8 mouse cellular contexts compared by ENCODE assay signal in genomic region chr6:86830738-86831500, GRCm38 (mm10). TPM values are rescaled to one million over a fixed set of nuclear protein-coding genes. Genes with fewer than 3 reads are reported as not detected.
DNase-seq lines count a peak whose midpoint lies in the region; ATAC-seq and TF ChIP-seq lines count a peak whose summit lies in the region.
"Had no signal": no experiment of that assay in that cellular context is flagged by ENCODE, and none has a peak within 500 bp of the region (broad histone marks: within the 10 kb centered on the region; RNA-seq: fewer than 3 reads in every experiment).

No protein-coding gene starts in this region.

- peak; percentile 78 for ATAC-seq in lung, postnatal 0 days
- no peak for ATAC-seq in forebrain, postnatal 0 days
- ATAC-seq in hindbrain, embryonic 16.5 days: no peak

- intact Hi-C loops in gastrocnemius, postnatal 14 days (cut with DNase I; ENCODE audit: low total_unique reads): no loop called here

- H3K9ac ChIP-seq in lung, postnatal 0 days (replicated peaks; ENCODE audit: low read depth): no peak overlapping the region
- H3K9ac ChIP-seq in forebrain, postnatal 0 days: no peak overlapping the region
- no peak overlapping the region for H3K9ac ChIP-seq in hindbrain, embryonic 16.5 days (ENCODE audit: low read depth, low read length)
- H3K9ac ChIP-seq: embryonic facial prominence, embryonic 13.5 days had no signal

- no peaks in the 10 kb centered on the region for H3K36me3 ChIP-seq in lung, postnatal 0 days (ENCODE audit: insufficient read depth, low read length)
- no peaks in the 10 kb centered on the region for H3K36me3 ChIP-seq in forebrain, postnatal 0 days (ENCODE audit: insufficient read depth)
- H3K36me3 ChIP-seq in hindbrain, embryonic 16.5 days (ENCODE audit: control insufficient read depth, insufficient read depth, low read length): no peaks in the 10 kb centered on the region
- H3K36me3 ChIP-seq: embryonic facial prominence, embryonic 13.5 days had no signal

- DNase-seq in adipocyte (ENCODE audit: low spot score): peak; percentile 74
- peak; percentile 31 for DNase-seq in gastrocnemius, postnatal 14 days
- DNase-seq in heart, postnatal 4 days: peak; percentile 62
- peak; percentile 80 for DNase-seq in lung, postnatal 0 days (ENCODE audit: low spot score)
- no peak for DNase-seq in thymus, postnatal 0 days (ENCODE audit: low spot score)
- no peak for DNase-seq in forebrain, postnatal 0 days

- WGBS in lung, postnatal 0 days: 37% methylated on average over 10 of the region's 10 CpGs
- 68% methylated on average over 10 of the region's 10 CpGs for WGBS in forebrain, postnatal 0 days
- 77% methylated on average over 10 of the region's 10 CpGs for WGBS in hindbrain, embryonic 16.5 days

- H3K4me1 ChIP-seq in lung, postnatal 0 days (ENCODE audit: insufficient read depth, low read depth, low read length): no peaks in the 10 kb centered on the region
- no peaks in the 10 kb centered on the region for H3K4me1 ChIP-seq in forebrain, postnatal 0 days (ENCODE audit: insufficient read depth)
- no peaks in the 10 kb centered on the region for H3K4me1 ChIP-seq in hindbrain, embryonic 16.5 days (ENCODE audit: control insufficient read depth, insufficient read depth, low read depth, low read length)

- peak; percentile 82 for TF ChIP-seq EP300 in lung, postnatal 0 days (IDR thresholded peaks at IDR 0.05)

- peak overlapping the region; percentile 22 for H3K4me2 ChIP-seq in lung, postnatal 0 days (replicated peaks; ENCODE audit: low read depth, low read length)
- no peak overlapping the region for H3K4me2 ChIP-seq in forebrain, postnatal 0 days (ENCODE audit: low read depth)
- no peak overlapping the region for H3K4me2 ChIP-seq in hindbrain, embryonic 16.5 days (ENCODE audit: low read length)
- H3K4me2 ChIP-seq: embryonic facial prominence, embryonic 13.5 days had no signal

- H3K9me3 ChIP-seq in lung, postnatal 0 days (ENCODE audit: low read length): no peaks in the 10 kb centered on the region
- H3K9me3 ChIP-seq in forebrain, postnatal 0 days (ENCODE audit: low read length): no peaks in the 10 kb centered on the region
- no peaks in the 10 kb centered on the region for H3K9me3 ChIP-seq in hindbrain, embryonic 16.5 days (ENCODE audit: control insufficient read depth, low read length)
- H3K9me3 ChIP-seq: embryonic facial prominence, embryonic 13.5 days had no signal

- H3K4me3 ChIP-seq in lung, postnatal 0 days (ENCODE audit: low read depth, low read length): no peak overlapping the region
- no peak overlapping the region for H3K4me3 ChIP-seq in forebrain, postnatal 0 days (ENCODE audit: low read depth, low read length)
- no peak overlapping the region for H3K4me3 ChIP-seq in hindbrain, embryonic 16.5 days (ENCODE audit: low read length)
- H3K4me3 ChIP-seq: embryonic facial prominence, embryonic 13.5 days had no signal

- no peak for TF ChIP-seq CTCF in lung, postnatal 0 days (IDR thresholded peaks at IDR 0.05)
- TF ChIP-seq CTCF in forebrain, postnatal 0 days (IDR thresholded peaks at IDR 0.05; ENCODE audit: low read depth): no peak

- H3K27me3 ChIP-seq in lung, postnatal 0 days (replicated peaks; ENCODE audit: insufficient read depth, low read length): no peaks in the 10 kb centered on the region
- H3K27me3 ChIP-seq in forebrain, postnatal 0 days (ENCODE audit: insufficient read depth, low read length): no peaks in the 10 kb centered on the region
- no peaks in the 10 kb centered on the region for H3K27me3 ChIP-seq in hindbrain, embryonic 16.5 days (replicated peaks; ENCODE audit: control insufficient read depth, insufficient read depth, low read length)
- H3K27me3 ChIP-seq: embryonic facial prominence, embryonic 13.5 days had no signal

- peak overlapping the region; percentile 86 for H3K27ac ChIP-seq in lung, postnatal 0 days (ENCODE audit: low read length)
- H3K27ac ChIP-seq in forebrain, postnatal 0 days (ENCODE audit: low read depth, low read length): no peak overlapping the region
- H3K27ac ChIP-seq in hindbrain, embryonic 16.5 days (ENCODE audit: low read depth, low read length): no peak overlapping the region
- H3K27ac ChIP-seq: embryonic facial prominence, embryonic 13.5 days had no signal

RNA-seq across cellular contexts. Expression of gene Aak1, which starts 18.4 kb away (rescaled TPM):
- total RNA-seq in gastrocnemius, postnatal 14 days (2021): 10 to 100 TPM; 27.8 to 30.8 TPM
- total RNA-seq in heart, postnatal 4 days (2021): 100 to 1,000 TPM in 1 of 2 experiments, 10 to 100 TPM in 1; 99.0 to 109 TPM
- 5.5 and 6.3 TPM in 2 replicates for polyA plus RNA-seq in lung, postnatal 0 days (2015; fragmentation: Nextera tagmentation; extraction: Ambion mirVana)
- polyA plus RNA-seq in thymus, postnatal 0 days (2015; fragmentation: Nextera tagmentation; extraction: Ambion mirVana): 13.6 and 19.0 TPM in 2 replicates
- 45.5 and 57.6 TPM in 2 replicates for total RNA-seq in forebrain, postnatal 0 days (2014; rRNA removed)
- 21.4 and 31.0 TPM in 2 replicates for polyA plus RNA-seq in forebrain, postnatal 0 days (2015; fragmentation: Nextera tagmentation; extraction: Ambion mirVana)
- polyA plus RNA-seq in hindbrain, embryonic 16.5 days (2015; fragmentation: Nextera tagmentation; extraction: Ambion mirVana): 39.1 and 40.2 TPM in 2 replicates

RNA-seq across cellular contexts. Expression of gene Anxa4, which starts 37.5 kb away (rescaled TPM):
- 10 to 100 TPM; 20.4 to 23.1 TPM for total RNA-seq in gastrocnemius, postnatal 14 days (2021)
- 10 to 100 TPM; 36.4 to 36.5 TPM for total RNA-seq in heart, postnatal 4 days (2021)
- polyA plus RNA-seq in lung, postnatal 0 days (2015; fragmentation: Nextera tagmentation; extraction: Ambion mirVana): 167 and 208 TPM in 2 replicates
- polyA plus RNA-seq in thymus, postnatal 0 days (2015; fragmentation: Nextera tagmentation; extraction: Ambion mirVana): 33.6 and 34.0 TPM in 2 replicates
- 3.8 and 4.0 TPM in 2 replicates for total RNA-seq in forebrain, postnatal 0 days (2014; rRNA removed)
- polyA plus RNA-seq in forebrain, postnatal 0 days (2015; fragmentation: Nextera tagmentation; extraction: Ambion mirVana): 5.3 and 5.8 TPM in 2 replicates
- polyA plus RNA-seq in hindbrain, embryonic 16.5 days (2015; fragmentation: Nextera tagmentation; extraction: Ambion mirVana): 6.3 and 7.4 TPM in 2 replicates

Comparison
In these comparisons a context has a peak if more than half of its experiments do, and no peak if none do; other contexts are left out.
1. DNase-seq: peak in adipocyte (single experiment), gastrocnemius, postnatal 14 days (single experiment), heart, postnatal 4 days (single experiment) and lung, postnatal 0 days (single experiment); none in thymus, postnatal 0 days (single experiment) and forebrain, postnatal 0 days (single experiment).